Mouse (Mus musculus) left cerebral cortex, postnatal 36 days (tissue): Measurements from ENCODE around the gene Plcd4. TPM values are rescaled to one million over a fixed set of nuclear protein-coding genes. Genes with fewer than 3 reads are reported as not detected.

Source experiments
- DNase-seq, 2 experiments: peaks; one replicate each; pipeline ENCODE4 v3.0.0; 2021 to 2022; ENCODE audit warnings: low spot score in 2 of 2, mixed read lengths in 1 of 2
- intact Hi-C: fragments of 180-260 bp; cut with DNase I; formaldehyde crosslinking; loops from one replicate; pipeline ENCODE4 v1.15.1; 2025
- microRNA-seq: library from miRNA; unstranded; fragments of <30 nt; microRNA quantifications from one replicate; pipeline ENCODE4 v1.2.0, GENCODE M21; 2022
- total RNA-seq, 2 experiments: library from RNA; stranded (reverse); gene quantifications; 2 replicates each; pipeline ENCODE4 v1.2.3; 2021

The Plcd4 gene
- total RNA-seq, 2 experiments from 2014 or later, result 12.0 to 17.3 TPM

- DNase-seq, result no peak
- intact Hi-C loops, result loop anchor here (5.0 to 10.0 kb wide), 3 partner anchors 77 to 303 kb away; partner anchors contain the start of genes Aamp, Cnot9, Pnkd and Ttll4
Observed at GRCm38 (mm10) chr1:74587233-74587772, 44.6 kb downstream of the Plcd4 start.

DNA sequence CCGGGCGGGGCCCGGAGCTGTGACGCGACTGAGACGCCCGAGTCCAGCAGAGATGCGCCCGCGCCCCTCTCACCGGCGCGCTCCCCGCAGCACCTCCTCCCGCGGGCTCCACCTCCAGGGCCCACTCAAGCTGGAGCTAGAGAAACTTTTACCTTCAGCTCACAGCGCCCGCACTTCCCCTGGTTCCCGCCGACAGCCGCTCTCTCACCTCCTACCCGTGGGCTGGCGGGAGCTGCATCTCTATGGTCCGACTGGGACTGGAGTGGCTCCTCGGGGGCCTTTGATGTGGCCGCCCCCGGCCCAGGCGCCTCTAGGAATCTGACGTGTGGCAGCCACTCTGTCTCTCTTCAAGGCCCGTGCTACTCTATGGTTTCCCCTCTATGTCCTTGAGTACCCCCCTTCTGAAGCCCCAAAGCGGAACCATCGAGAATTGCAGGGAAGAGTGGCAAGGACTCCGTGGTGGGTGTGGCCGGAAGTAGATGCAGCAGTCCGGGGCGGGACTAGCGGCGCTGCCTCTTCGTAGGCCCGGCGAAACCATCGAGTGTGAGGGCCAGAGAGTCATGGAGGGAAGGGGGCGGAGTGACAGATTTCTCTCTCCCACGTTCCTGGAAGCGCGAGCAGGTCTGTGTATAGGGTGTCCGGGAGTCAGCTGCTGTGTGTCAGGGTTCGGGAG, 45.2 kb downstream of the Plcd4 start, which contains the start of the genes Zfp142 and Bcs1l:
Gene Zfp142, minus strand, starts transcription at position 474 of the 673 bp plus-strand sequence.
Gene Bcs1l, plus strand, starts transcription at position 517 of the 673 bp plus-strand sequence.
- peak; percentile 98 for DNase-seq
- intact Hi-C loops, result loop anchor here (1.0 to 10.0 kb wide), 4 partner anchors 13 to 303 kb away; partner anchors contain the start of genes Aamp, Cnot9, Pnkd and Rnf25

DNA sequence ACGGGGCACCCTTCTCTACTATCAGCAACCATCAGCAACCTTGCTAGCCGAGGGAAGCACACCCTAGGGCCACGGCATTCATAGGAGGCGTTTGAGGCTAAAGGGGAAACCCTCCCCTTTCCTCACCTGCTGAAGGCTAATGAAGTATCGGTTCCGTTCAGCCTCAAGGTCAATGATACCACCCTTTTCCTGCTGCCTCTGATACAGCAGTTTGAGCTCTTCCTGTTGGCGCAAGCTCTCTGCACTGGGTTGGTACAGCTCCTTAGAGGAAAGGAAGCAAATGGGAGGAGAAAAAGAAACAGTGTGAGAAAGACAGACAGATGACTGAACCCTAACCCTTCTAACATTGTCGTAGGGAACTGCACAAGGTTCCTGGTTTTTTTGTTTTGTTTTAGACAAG, 51.7 kb downstream of the Plcd4 start:
- intact Hi-C loops, result no loop called here
- DNase-seq, result no peak

DNA sequence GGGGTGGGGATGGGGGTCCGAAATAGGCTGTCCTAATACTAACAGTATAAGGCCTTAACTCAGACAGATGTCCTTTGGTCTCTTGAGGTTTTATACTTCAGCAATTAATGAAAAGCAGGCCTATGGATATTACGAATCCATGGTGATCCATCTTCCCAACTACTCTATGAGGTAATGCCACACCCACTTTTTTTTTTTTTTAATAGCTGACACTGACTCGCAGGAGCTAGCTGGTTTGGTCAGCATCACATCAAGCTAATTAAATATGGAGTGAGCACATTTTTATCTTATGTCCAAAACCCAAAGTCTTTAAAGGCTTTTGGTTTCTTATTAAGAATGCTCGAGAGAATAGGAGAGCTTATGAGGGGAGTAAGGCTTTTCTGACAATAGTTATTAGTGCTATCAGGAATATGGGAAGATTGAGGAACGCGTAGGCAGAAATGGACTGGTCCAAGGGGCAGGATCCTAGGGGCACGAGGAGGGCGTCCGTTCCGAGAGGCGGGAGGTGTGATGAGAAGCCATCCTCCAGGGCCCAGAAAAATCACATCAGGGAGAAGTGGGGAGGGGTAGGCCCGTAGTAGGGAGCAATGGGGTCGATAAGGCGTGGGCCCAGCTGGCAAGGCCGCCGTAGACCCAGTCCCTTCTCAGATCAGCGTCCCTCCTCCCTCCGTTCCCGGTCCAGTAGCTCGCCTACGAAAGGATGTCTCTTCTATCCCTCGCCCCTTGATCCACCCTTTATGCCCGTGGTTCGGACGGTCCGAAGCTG, 58.0 kb downstream of the Plcd4 start:
- intact Hi-C loops, result loop anchor here (1.0 kb wide), 1 partner anchor 12 kb away; the partner anchor contains the start of genes Bcs1l and Zfp142
- no peak for DNase-seq

- DNase-seq, result peak; percentile 86
- intact Hi-C loops, result loop anchor here (1.0 kb wide), 1 partner anchor 13 kb away; the partner anchor contains the start of genes Bcs1l and Zfp142
Observed at GRCm38 (mm10) chr1:74601267-74601962, 58.7 kb downstream of the Plcd4 start, which contains the start of the genes Rnf25 and Stk36. Gene Rnf25 (minus strand): TSS chr1:74601397. Gene Stk36 (plus strand): TSS chr1:74601445.

Small RNA genes within 50 kb of the gene (microRNA-seq; reads per million reads assigned to microRNA genes)
- gene Gm25035, result not detected

Other genes with a start within 250 kb of the Plcd4 start
- 10 to 100 TPM; 21.5 to 26.4 TPM for gene Tmbim1, start 237.3 kb upstream of the Plcd4 start, total RNA-seq
- 1 to 10 TPM; 1.3 TPM for gene Catip, start 180.8 kb upstream of the Plcd4 start, total RNA-seq
- 1 to 10 TPM; 2.6 to 5.1 TPM for gene Slc11a1, start 167.7 kb upstream of the Plcd4 start, total RNA-seq
- 10 to 100 TPM; 23.0 to 25.2 TPM for gene Ctdsp1, start 151.4 kb upstream of the Plcd4 start, total RNA-seq
- 1 to 10 TPM in 1 of 2 experiments, under 1 TPM in 1; 0.39 to 1.1 TPM for gene Vil1, start 133.5 kb upstream of the Plcd4 start, total RNA-seq
- gene Cnot9, start 36.8 kb upstream of the Plcd4 start, total RNA-seq, result 10 to 100 TPM; 24.9 to 28.0 TPM
- 10 to 100 TPM; 21.5 to 24.5 TPM for gene Usp37, start 1.4 kb downstream of the Plcd4 start, total RNA-seq
- 10 to 100 TPM; 25.2 to 35.0 TPM for gene Zfp142, start 45.4 kb downstream of the Plcd4 start, total RNA-seq
- 10 to 100 TPM; 22.5 to 24.7 TPM for gene Bcs1l, start 45.4 kb downstream of the Plcd4 start, total RNA-seq
- gene Rnf25, start 58.5 kb downstream of the Plcd4 start, total RNA-seq, result 10 to 100 TPM; 46.7 to 68.2 TPM
- gene Stk36, start 58.6 kb downstream of the Plcd4 start, total RNA-seq, result 1 to 10 TPM; 3.7 to 6.9 TPM
- 10 to 100 TPM; 15.1 to 33.5 TPM for gene Ttll4, start 118.9 kb downstream of the Plcd4 start, total RNA-seq
- gene Cyp27a1, start 170.7 kb downstream of the Plcd4 start, total RNA-seq, result 1 to 10 TPM; 2.3 to 3.3 TPM
- gene Prkag3, start 206.3 kb downstream of the Plcd4 start, total RNA-seq, result under 1 TPM in 1 of 2 experiments, not detected in 1; 0.14 TPM
- gene Wnt6, start 229.0 kb downstream of the Plcd4 start, total RNA-seq, result 1 to 10 TPM; 1.4 to 4.0 TPM
- gene Wnt10a, start 248.6 kb downstream of the Plcd4 start, total RNA-seq, result 10 to 100 TPM in 1 of 2 experiments, 1 to 10 TPM in 1; 8.5 to 12.7 TPM